Mouse (Mus musculus): ENCODE measurements around the gene Sertad4.

DNA sequence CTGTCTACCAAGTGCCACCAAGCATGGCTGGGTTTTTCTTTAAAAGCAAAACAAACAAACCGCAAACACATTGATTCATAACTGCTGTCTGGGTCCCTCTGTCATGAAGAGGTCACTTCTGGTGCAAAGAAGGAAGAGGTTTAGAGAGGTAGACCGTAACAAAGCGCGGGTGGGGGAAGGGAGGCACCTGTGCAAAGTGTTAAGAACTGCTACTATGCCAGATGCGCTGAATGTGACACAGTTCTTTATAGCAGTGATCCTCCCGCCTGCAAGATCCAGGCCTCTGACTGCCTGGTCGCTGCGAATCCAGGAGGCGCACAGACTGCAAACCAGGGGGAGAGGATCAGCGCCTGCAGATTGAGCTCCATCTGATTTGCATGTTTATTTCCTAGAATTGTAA is 855 bp upstream of the Sertad4 start:
- no peak for TF ChIP-seq POLR2A (IDR thresholded peaks at IDR 0.05; ENCODE audit: borderline replicate concordance, control insufficient read depth, low read depth, low read length)
- no peak for TF ChIP-seq CTCF (IDR thresholded peaks at IDR 0.05; ENCODE audit: control insufficient read depth, insufficient read depth, low read length)

Measured in bone marrow, adult 2 months (tissue).